Mouse (Mus musculus): Measurements from ENCODE around the gene Olfr1141. TPM values are rescaled to one million over a fixed set of nuclear protein-coding genes. Genes with fewer than 3 reads are reported as not detected.

The Olfr1141 gene
- polyA plus RNA-seq, 1 experiment: not detected

DNA sequence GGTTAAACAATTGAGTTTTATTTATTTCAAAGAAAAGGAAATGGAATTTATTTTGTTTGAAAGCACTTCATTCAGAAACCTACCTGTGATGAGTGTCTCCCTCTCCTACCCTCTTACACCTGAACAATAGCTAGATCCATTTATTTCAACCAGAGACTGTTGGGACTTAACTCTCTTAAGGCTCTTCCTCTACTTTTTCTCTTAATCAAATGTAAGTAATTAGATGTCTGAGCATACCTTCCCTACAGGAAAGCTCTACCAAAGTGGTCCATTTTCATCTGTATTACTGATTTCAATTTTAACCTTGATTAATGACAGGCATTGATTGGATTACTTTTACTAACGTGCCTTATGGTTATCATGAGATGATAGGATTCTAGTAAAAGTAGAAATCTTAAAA is 13.9 kb downstream of the Olfr1141 start, which contains the start of gene Olfr1138:
Olfr1138 (minus strand) TSS at position 101 of the 400 bp plus-strand sequence.
- no peak within 1 kb of the TSS for H3K4me2 ChIP-seq (ENCODE audit: low read depth)
- H3K79me2 ChIP-seq (ENCODE audit: control insufficient read depth, insufficient read depth): no peaks in the 10 kb centered on the region
- no peaks in the 10 kb centered on the region for H3K36me3 ChIP-seq (ENCODE audit: control insufficient read depth, insufficient read depth)
- no peak within 1 kb of the TSS for H3K4me3 ChIP-seq
- no peak for TF ChIP-seq E2F4 (IDR thresholded peaks at IDR 0.05; ENCODE audit: insufficient read depth)
- H3K27me3 ChIP-seq (ENCODE audit: control insufficient read depth, insufficient read depth, insufficient read length): no peaks in the 10 kb centered on the region
- no peak within 1 kb of the TSS for H3ac ChIP-seq (ENCODE audit: control insufficient read depth, insufficient read length)

DNA sequence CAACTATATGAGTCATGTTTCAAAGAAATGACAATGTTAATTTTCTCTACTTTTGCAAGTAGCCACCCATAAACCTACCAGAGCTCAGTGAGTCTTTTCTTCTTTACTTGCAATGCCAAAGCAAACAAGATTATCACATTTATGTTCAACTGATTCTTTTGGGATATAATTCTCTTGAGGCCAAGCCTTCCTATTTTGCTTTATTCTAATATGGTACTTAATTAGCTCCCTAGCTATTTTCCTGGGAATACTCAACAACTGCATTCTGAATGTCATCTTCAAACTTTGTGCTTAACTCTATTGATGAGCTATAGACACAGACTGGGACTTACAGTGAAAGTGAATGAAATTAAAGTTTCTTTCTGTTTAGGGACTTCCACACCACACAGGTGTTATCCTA is 40.7 kb downstream of the Olfr1141 start, which contains the start of gene Olfr1137:
Olfr1137 (minus strand) TSS at position 101 of the 400 bp plus-strand sequence.
- Histone ChIP-seq H3K27me3 (ENCODE audit: control insufficient read depth, insufficient read depth, insufficient read length) (no peaks in the 10 kb centered on the region), H3K36me3 (ENCODE audit: control insufficient read depth, insufficient read depth) (no peaks in the 10 kb centered on the region), H3ac (ENCODE audit: control insufficient read depth, insufficient read length) (no peak within 1 kb of the TSS), H3K4me3 (no peak within 1 kb of the TSS), H3K79me2 (ENCODE audit: control insufficient read depth, insufficient read depth) (no peaks in the 10 kb centered on the region), H3K4me2 (ENCODE audit: low read depth) (no peak within 1 kb of the TSS)
- TF ChIP-seq CEBPB (IDR thresholded peaks at IDR 0.05; ENCODE audit: insufficient read depth, poor library complexity, severe bottlenecking) (no peak), E2F4 (IDR thresholded peaks at IDR 0.05; ENCODE audit: insufficient read depth) (no peak), MYOG (IDR thresholded peaks at IDR 0.05; ENCODE audit: control insufficient read depth in 1 of 3, insufficient read depth in 1 of 3, insufficient read length in 2 of 3, low read depth in 2 of 3) (no peak), POLR2A (IDR thresholded peaks at IDR 0.05; ENCODE audit: insufficient read length, low read depth) (no peak), MYOD1 (IDR thresholded peaks at IDR 0.05; ENCODE audit: control insufficient read depth in 1 of 3, insufficient read length in 2 of 3, low read depth in 2 of 3) (no peak), USF1 (IDR thresholded peaks at IDR 0.05; ENCODE audit: low read depth) (no peak), POLR2AphosphoS2 (IDR thresholded peaks at IDR 0.05; ENCODE audit: insufficient read length, low read depth) (no peak), MAX (IDR thresholded peaks at IDR 0.05; ENCODE audit: low read depth) (no peak), TCF12 (IDR thresholded peaks at IDR 0.05; ENCODE audit: insufficient read depth, poor library complexity, severe bottlenecking) (no peak), REST (IDR thresholded peaks at IDR 0.05; ENCODE audit: insufficient read depth, insufficient read length) (no peak), TCF3 (IDR thresholded peaks at IDR 0.05; ENCODE audit: insufficient read length, low read depth) (no peak), SRF (IDR thresholded peaks at IDR 0.05; ENCODE audit: control insufficient read depth, insufficient read length, low read depth) (no peak)

Other genes starting within 250 kb of the Olfr1141 start
- gene Pramel6, start 247.4 kb downstream of the Olfr1141 start, polyA plus RNA-seq (2012; fragmentation: generic; extraction: Trizol): not detected
- not detected for gene Olfr153, start 222.2 kb downstream of the Olfr1141 start, polyA plus RNA-seq (2012; fragmentation: generic; extraction: Trizol)
- gene Olfr1128, start 208.4 kb downstream of the Olfr1141 start, polyA plus RNA-seq (2012; fragmentation: generic; extraction: Trizol): not detected
- not detected for gene Olfr1129, start 180.1 kb downstream of the Olfr1141 start, polyA plus RNA-seq (2012; fragmentation: generic; extraction: Trizol)
- gene Olfr1130, start 147.8 kb downstream of the Olfr1141 start, polyA plus RNA-seq (2012; fragmentation: generic; extraction: Trizol): not detected
- gene Olfr1131, start 126.9 kb downstream of the Olfr1141 start, polyA plus RNA-seq (2012; fragmentation: generic; extraction: Trizol): not detected
- gene Olfr1132, start 116.5 kb downstream of the Olfr1141 start, polyA plus RNA-seq (2012; fragmentation: generic; extraction: Trizol): not detected
- not detected for gene Olfr1133, start 106.6 kb downstream of the Olfr1141 start, polyA plus RNA-seq (2012; fragmentation: generic; extraction: Trizol)
- not detected for gene Olfr1134, start 95.5 kb downstream of the Olfr1141 start, polyA plus RNA-seq (2012; fragmentation: generic; extraction: Trizol)
- gene Olfr1135, start 80.3 kb downstream of the Olfr1141 start, polyA plus RNA-seq (2012; fragmentation: generic; extraction: Trizol): not detected
- gene Olfr1136, start 60.0 kb downstream of the Olfr1141 start, polyA plus RNA-seq (2012; fragmentation: generic; extraction: Trizol): not detected
- gene Olfr1137, start 40.8 kb downstream of the Olfr1141 start, polyA plus RNA-seq (2012; fragmentation: generic; extraction: Trizol): not detected
- not detected for gene Olfr1138, start 14.0 kb downstream of the Olfr1141 start, polyA plus RNA-seq (2012; fragmentation: generic; extraction: Trizol)
- not detected for gene Olfr1140, start 10.2 kb downstream of the Olfr1141 start, polyA plus RNA-seq (2012; fragmentation: generic; extraction: Trizol)
- gene Olfr152, start 25.5 kb upstream of the Olfr1141 start, polyA plus RNA-seq (2012; fragmentation: generic; extraction: Trizol): not detected
- gene Olfr1143, start 46.6 kb upstream of the Olfr1141 start, polyA plus RNA-seq (2012; fragmentation: generic; extraction: Trizol): not detected
- gene Olfr1145, start 55.8 kb upstream of the Olfr1141 start, polyA plus RNA-seq (2012; fragmentation: generic; extraction: Trizol): not detected
- gene Olfr1148, start 76.5 kb upstream of the Olfr1141 start, polyA plus RNA-seq (2012; fragmentation: generic; extraction: Trizol): not detected
- gene Olfr1150-ps1, start 90.0 kb upstream of the Olfr1141 start, polyA plus RNA-seq (2012; fragmentation: generic; extraction: Trizol): not detected
- gene Olfr1151, start 101.9 kb upstream of the Olfr1141 start, polyA plus RNA-seq (2012; fragmentation: generic; extraction: Trizol): not detected
- not detected for gene Olfr1152, start 112.5 kb upstream of the Olfr1141 start, polyA plus RNA-seq (2012; fragmentation: generic; extraction: Trizol)
- not detected for gene Olfr1153, start 141.0 kb upstream of the Olfr1141 start, polyA plus RNA-seq (2012; fragmentation: generic; extraction: Trizol)
- gene Olfr1154, start 151.2 kb upstream of the Olfr1141 start, polyA plus RNA-seq (2012; fragmentation: generic; extraction: Trizol): not detected
- not detected for gene Olfr1155, start 191.1 kb upstream of the Olfr1141 start, polyA plus RNA-seq (2012; fragmentation: generic; extraction: Trizol)
- gene Olfr1156, start 199.1 kb upstream of the Olfr1141 start, polyA plus RNA-seq (2012; fragmentation: generic; extraction: Trizol): not detected
- not detected for gene Olfr1157, start 214.3 kb upstream of the Olfr1141 start, polyA plus RNA-seq (2012; fragmentation: generic; extraction: Trizol)
- not detected for gene Olfr74, start 220.7 kb upstream of the Olfr1141 start, polyA plus RNA-seq (2012; fragmentation: generic; extraction: Trizol)
- gene Olfr1158, start 236.1 kb upstream of the Olfr1141 start, polyA plus RNA-seq (2012; fragmentation: generic; extraction: Trizol): not detected

Measured in myocyte (in vitro differentiated cells).